Mouse (Mus musculus): ENCODE results near the gene Sumo2.
"Not testable (repeated sequence)": the region's sequence is repeated elsewhere in the genome, so short reads cannot be mapped to it uniquely, and the experiment has no call there.

Sumo2 gene

GRCm38 (mm10) chr11:115536038-115536681 is at the start of gene Sumo2:
TSS of gene Sumo2 (minus strand) at chr11:115536276.
- peak; percentile 99 to 100 for DNase-seq

GRCm38 (mm10) chr11:115585573-115586100 is 49.6 kb upstream of the Sumo2 start:
- DNase-seq: no peak

- no peak for DNase-seq
Observed at GRCm38 (mm10) chr11:115584376-115585073, 48.4 kb upstream of the Sumo2 start.

GRCm38 (mm10) chr11:115582913-115583606 is 47.0 kb upstream of the Sumo2 start:
- DNase-seq: no peak

GRCm38 (mm10) chr11:115579080-115579479 is 43.0 kb upstream of the Sumo2 start:
- DNase-seq: no peak

GRCm38 (mm10) chr11:115564961-115565360 is 28.9 kb upstream of the Sumo2 start:
- no peak for DNase-seq

GRCm38 (mm10) chr11:115564064-115564809 is 28.2 kb upstream of the Sumo2 start, which contains the start of gene Nup85:
TSS of gene Nup85 (plus strand) at chr11:115564434.
- DNase-seq: peak; percentile 98

GRCm38 (mm10) chr11:115563406-115563805 is 27.3 kb upstream of the Sumo2 start:
- no peak for DNase-seq

- no peak for DNase-seq
Observed at GRCm38 (mm10) chr11:115555717-115556116, 19.6 kb upstream of the Sumo2 start.

- no peak for DNase-seq
Observed at GRCm38 (mm10) chr11:115552783-115553182, 16.7 kb upstream of the Sumo2 start.

- no peak for DNase-seq
Observed at GRCm38 (mm10) chr11:115543571-115543970, 7.5 kb upstream of the Sumo2 start.

GRCm38 (mm10) chr11:115538045-115538444 is 2.0 kb upstream of the Sumo2 start:
- DNase-seq: no peak

- DNase-seq: no peak
Observed at GRCm38 (mm10) chr11:115536856-115537568, 936 bp upstream of the Sumo2 start.

- peak; percentile 51 to 71 for DNase-seq
Observed at GRCm38 (mm10) chr11:115535401-115536037, 557 bp downstream of the Sumo2 start.

- DNase-seq: no peak
Observed at GRCm38 (mm10) chr11:115534759-115535371, 1.2 kb downstream of the Sumo2 start.

- DNase-seq: not testable (repeated sequence)
Observed at GRCm38 (mm10) chr11:115526446-115526845, 9.6 kb downstream of the Sumo2 start.

- DNase-seq: no peak
Observed at GRCm38 (mm10) chr11:115522703-115523102, 13.4 kb downstream of the Sumo2 start.

- no peak for DNase-seq
Observed at GRCm38 (mm10) chr11:115522238-115522637, 13.8 kb downstream of the Sumo2 start.

- DNase-seq: no peak
Observed at GRCm38 (mm10) chr11:115521080-115521479, 15.0 kb downstream of the Sumo2 start.

GRCm38 (mm10) chr11:115520218-115520617 is 15.9 kb downstream of the Sumo2 start:
- no peak for DNase-seq

- no peak for DNase-seq
Observed at GRCm38 (mm10) chr11:115519581-115519980, 16.5 kb downstream of the Sumo2 start.
